Comparison of ENCODE assay signal across 26 mouse cellular contexts in the genomic region with DNA sequence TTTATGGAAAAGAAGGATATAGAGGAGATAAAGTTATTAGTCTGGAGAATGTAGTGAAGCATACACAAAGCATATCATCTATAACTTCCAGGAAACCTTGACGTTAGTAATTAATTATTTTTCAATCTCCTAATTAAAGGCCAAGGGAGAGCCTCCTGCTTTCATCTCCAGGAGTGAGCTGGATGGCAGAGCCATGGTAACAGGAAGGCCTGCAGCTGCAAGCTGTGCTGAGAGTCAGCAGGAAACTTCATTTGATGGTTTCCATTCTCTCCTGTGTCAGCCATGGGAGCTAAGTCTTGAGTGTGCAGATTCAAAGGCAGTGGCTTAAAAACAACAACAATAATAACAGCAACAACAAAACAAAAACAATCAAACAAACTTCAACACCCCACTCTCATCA.
"Had no signal": no experiment of that assay in that cellular context is flagged by ENCODE, and none has a peak within 500 bp of the region (broad histone marks: within the 10 kb centered on the region; RNA-seq: fewer than 3 reads in every experiment).

No protein-coding gene starts in this region.

- H3K9ac ChIP-seq: heart, embryonic 13.5 days; heart, embryonic 15.5 days; hindbrain, embryonic 13.5 days; kidney, embryonic 15.5 days; limb, embryonic 13.5 days; limb, embryonic 15.5 days; liver, embryonic 12.5 days; liver, embryonic 14.5 days had no signal

- H3K36me3 ChIP-seq: heart, embryonic 13.5 days; heart, embryonic 15.5 days; hindbrain, embryonic 13.5 days; kidney, embryonic 15.5 days; limb, embryonic 13.5 days; limb, embryonic 15.5 days; liver, embryonic 12.5 days had no signal

- DNase-seq: gastrocnemius, postnatal 14 days; gastrocnemius, postnatal 36 days; heart, adult 11 months; heart, adult 2 months; heart, postnatal 14 days; heart, postnatal 36 days; kidney, adult 11 months; kidney, adult 2 months; kidney, adult 9 months; kidney, postnatal 14 days; kidney, postnatal 36 days; layer of hippocampus, adult 9-11 months; layer of hippocampus, postnatal 36 days; left cerebral cortex, postnatal 4 days had no signal

- H3K9me3 ChIP-seq: heart, embryonic 15.5 days; hindbrain, embryonic 13.5 days; kidney, embryonic 15.5 days; limb, embryonic 13.5 days; limb, embryonic 15.5 days; liver, embryonic 12.5 days had no signal

- H3K27ac ChIP-seq: heart, adult 2 months; heart, embryonic 13.5 days; heart, embryonic 15.5 days; hindbrain, embryonic 13.5 days; hindbrain, postnatal 0 days; kidney, embryonic 15.5 days; kidney, postnatal 0 days; limb, embryonic 13.5 days; limb, embryonic 15.5 days; liver, embryonic 12.5 days; liver, embryonic 14.5 days had no signal

- H3K4me1 ChIP-seq: hindbrain, embryonic 13.5 days; limb, embryonic 13.5 days; limb, embryonic 15.5 days; liver, embryonic 12.5 days had no signal

- H3K4me2 ChIP-seq: heart, embryonic 11.5 days; heart, embryonic 13.5 days; heart, embryonic 15.5 days; hindbrain, embryonic 13.5 days; kidney, embryonic 15.5 days; limb, embryonic 13.5 days; limb, embryonic 15.5 days; liver, embryonic 12.5 days had no signal

- H3K4me3 ChIP-seq: heart, adult 2 months; heart, embryonic 13.5 days; heart, embryonic 15.5 days; hindbrain, embryonic 13.5 days; kidney, embryonic 15.5 days; limb, embryonic 13.5 days; limb, embryonic 15.5 days; liver, embryonic 12.5 days had no signal

- H3K27me3 ChIP-seq: heart, embryonic 13.5 days; heart, embryonic 15.5 days; hindbrain, embryonic 13.5 days; kidney, embryonic 15.5 days; limb, embryonic 13.5 days; limb, embryonic 15.5 days; liver, embryonic 12.5 days had no signal

- ATAC-seq: hindbrain, postnatal 0 days; intestine, embryonic 16.5 days; liver, embryonic 12.5 days had no signal
